11 mouse cellular contexts compared by ENCODE assay signal in the genomic region with DNA sequence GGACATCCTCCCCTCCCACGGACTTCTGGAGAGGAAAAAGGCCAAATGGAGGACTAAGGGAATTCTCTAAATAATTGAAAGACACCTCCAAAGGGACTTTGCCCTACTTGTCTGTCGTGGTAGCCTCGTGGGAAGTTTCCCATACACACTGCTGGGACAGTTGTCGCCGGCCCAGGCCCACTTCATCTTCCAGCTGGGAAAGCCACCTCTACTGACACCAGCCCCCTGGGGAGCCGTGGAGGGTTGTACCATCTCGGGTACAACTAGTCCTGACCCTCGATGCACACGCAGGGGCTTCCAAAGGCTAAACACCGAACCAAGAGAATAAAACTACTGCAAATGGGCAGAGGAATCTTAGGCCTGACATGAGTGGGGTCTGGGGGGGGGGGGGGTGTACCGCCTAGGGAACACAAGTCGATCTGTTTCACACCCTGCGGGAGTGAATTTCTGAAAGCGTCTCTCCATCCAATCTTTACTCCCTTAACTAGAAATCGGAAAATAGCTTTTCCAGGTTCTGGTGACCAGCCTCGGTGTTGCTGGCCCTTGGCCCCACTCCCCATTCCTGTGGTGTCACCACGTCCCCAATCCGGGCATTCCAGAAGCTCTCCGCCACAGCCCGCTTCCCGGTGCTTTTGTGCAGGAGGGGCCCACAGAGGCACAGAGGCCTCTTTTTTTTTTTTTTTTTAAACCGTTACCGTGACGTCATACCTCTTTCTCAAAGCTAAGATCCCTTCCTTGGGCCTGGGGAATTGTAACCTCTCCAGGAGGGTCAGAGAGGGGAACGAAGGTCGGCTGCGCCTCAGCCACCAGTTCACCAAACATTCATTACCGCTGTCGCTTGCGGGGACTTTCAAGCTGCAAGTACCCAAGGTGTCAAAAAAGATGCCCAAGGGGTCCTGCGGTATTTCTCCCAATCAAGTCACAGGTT. TPM values are rescaled to one million over a fixed set of nuclear protein-coding genes. Genes with fewer than 3 reads are reported as not detected.
DNase-seq lines count a peak whose midpoint lies in the region; ATAC-seq lines count a peak whose summit lies in the region.
"Had no signal": no experiment of that assay in that cellular context is flagged by ENCODE, and none has a peak within 500 bp of the region (broad histone marks: within the 10 kb centered on the region; RNA-seq: fewer than 3 reads in every experiment).

No protein-coding gene starts in this region.

- peak overlapping the region; percentile 26 for H3K4me2 ChIP-seq in heart, embryonic 15.5 days
- 0 out of 2 replicates have a peak overlapping the region, but pooled peaks have one; percentile 7 for H3K4me2 ChIP-seq in hindbrain, embryonic 16.5 days (ENCODE audit: low read length)
- H3K4me2 ChIP-seq: liver, embryonic 11.5 days had no signal

- WGBS in heart, embryonic 15.5 days = 11% methylated on average over 31 of the region's 31 CpGs
- 1% methylated on average over 31 of the region's 31 CpGs for WGBS in hindbrain, embryonic 16.5 days

- H3K9ac ChIP-seq in heart, embryonic 15.5 days = no peak overlapping the region
- no peak overlapping the region for H3K9ac ChIP-seq in hindbrain, embryonic 16.5 days (ENCODE audit: low read depth, low read length)

- DNase-seq in heart, adult 8-10 months (ENCODE audit: low spot score) = no peak
- peak; percentile 49 for DNase-seq in retina, postnatal 1 day
- DNase-seq in retina, embryonic 14.5 days (ENCODE audit: low spot score) = no peak
- DNase-seq in spleen, postnatal 14 days (ENCODE audit: low spot score in 2 of 2) = no peak
- no peak for DNase-seq in ovary, postnatal 14 days (ENCODE audit: low spot score)
- DNase-seq: adrenal gland, adult 2 months; cerebellum, adult 8-10 months; thymus, adult 18-20 months had no signal

- no peak overlapping the region for H3K27ac ChIP-seq in heart, embryonic 15.5 days
- H3K27ac ChIP-seq in hindbrain, embryonic 16.5 days (ENCODE audit: low read depth, low read length) = no peak overlapping the region

- H3K9me3 ChIP-seq in heart, embryonic 15.5 days (replicated peaks) = no peaks in the 10 kb centered on the region
- no peaks in the 10 kb centered on the region for H3K9me3 ChIP-seq in hindbrain, embryonic 16.5 days (ENCODE audit: control insufficient read depth, low read length)

- no peak overlapping the region; the same call in 1 of the 2 replicates for H3K4me3 ChIP-seq in heart, embryonic 15.5 days
- H3K4me3 ChIP-seq in hindbrain, embryonic 16.5 days (ENCODE audit: low read length) = no peak overlapping the region

- peaks cover 83% of the 10 kb centered on the region for H3K27me3 ChIP-seq in heart, embryonic 15.5 days
- peaks cover 62% of the 10 kb centered on the region for H3K27me3 ChIP-seq in hindbrain, embryonic 16.5 days (replicated peaks; ENCODE audit: control insufficient read depth, insufficient read depth, low read length)

- ATAC-seq in heart, embryonic 15.5 days (replicated peaks; ENCODE audit: insufficient number of reproducible peaks, insufficient read depth, low FRiP score, low read depth) = no peak
- no peak for ATAC-seq in hindbrain, embryonic 16.5 days

- H3K4me1 ChIP-seq in heart, embryonic 15.5 days (replicated peaks) = peaks cover 46% of the 10 kb centered on the region
- peaks cover 34% of the 10 kb centered on the region for H3K4me1 ChIP-seq in hindbrain, embryonic 16.5 days (ENCODE audit: control insufficient read depth, insufficient read depth, low read depth, low read length)

- no peaks in the 10 kb centered on the region for H3K36me3 ChIP-seq in heart, embryonic 15.5 days
- H3K36me3 ChIP-seq in hindbrain, embryonic 16.5 days (ENCODE audit: control insufficient read depth, insufficient read depth, low read length) = no peaks in the 10 kb centered on the region

RNA-seq across cellular contexts. Expression of a gene that starts 3.0 kb away (rescaled TPM):
- polyA plus RNA-seq in heart, embryonic 15.5 days (2015; fragmentation: Nextera tagmentation; extraction: Ambion mirVana) = 1.9 and 2.2 TPM in 2 replicates
- 1 to 10 TPM; 4.4 to 6.1 (median 4.9) TPM for total RNA-seq in heart, adult 8-10 months (2022)
- 0.63 and 0.84 TPM in 2 replicates for polyA plus RNA-seq in hindbrain, embryonic 16.5 days (2015; fragmentation: Nextera tagmentation; extraction: Ambion mirVana)
